Mouse (Mus musculus) E14TG2a.4 (cell line): Measurements from ENCODE around the gene Cped1.

ENCODE experiments used
- CTCF ChIP-seq: conservative IDR thresholded peaks from 2 replicates; pipeline ENCODE4 v1.5.1; 2014; ENCODE audit warnings: low read length
- NANOG ChIP-seq: IDR thresholded peaks from 2 replicates; pipeline ENCODE4 v1.6.1; 2014; ENCODE audit warnings: borderline replicate concordance, low read length, mixed read lengths
- POU5F1 ChIP-seq: IDR thresholded peaks from 2 replicates; pipeline ENCODE4 v1.6.1; 2014; ENCODE audit warnings: low read length, borderline replicate concordance

- no peak for TF ChIP-seq CTCF
- no peak for TF ChIP-seq NANOG
- TF ChIP-seq POU5F1, result no peak
Measured at GRCm38 (mm10) chr6:22017631-22018030, 31.9 kb downstream of the Cped1 start.
